Comparison of ENCODE assay signal across 8 mouse cellular contexts in the genomic region with DNA sequence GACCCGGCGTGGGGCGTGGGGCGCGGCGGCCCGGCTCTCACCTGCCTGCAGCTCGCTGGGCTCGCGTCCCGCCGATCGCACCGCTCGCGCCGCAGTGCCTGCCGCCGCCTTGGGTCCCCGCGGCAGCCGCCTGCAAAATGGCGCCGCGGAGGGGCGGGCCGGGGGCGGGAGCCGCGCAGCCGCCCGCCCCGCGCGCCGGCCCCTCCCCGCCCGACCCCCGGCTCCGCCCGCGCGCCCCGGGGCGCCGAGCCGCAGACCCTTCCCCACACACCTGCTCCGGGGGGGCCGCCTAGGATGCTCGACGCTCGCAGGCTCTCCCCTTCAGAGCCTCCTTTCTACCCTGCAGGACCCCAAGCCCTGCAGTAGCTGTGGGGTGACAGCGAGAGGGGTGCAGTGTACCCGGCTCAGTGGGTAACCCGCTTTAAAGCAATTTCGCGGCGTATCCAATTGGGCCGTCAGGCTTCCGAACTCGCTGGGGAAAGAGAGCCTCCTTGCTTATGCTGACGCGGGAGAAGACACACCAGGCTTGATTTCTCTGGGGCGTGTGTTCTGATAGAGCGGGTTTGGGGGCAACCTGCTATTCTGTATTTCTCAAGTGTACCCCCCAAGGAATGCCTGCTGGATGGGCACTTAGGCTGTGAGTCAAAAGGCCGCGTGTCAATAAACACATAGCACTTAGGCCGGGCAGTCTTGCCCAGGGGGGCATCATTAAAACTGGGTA. TPM values are rescaled to one million over a fixed set of nuclear protein-coding genes. Genes with fewer than 3 reads are reported as not detected.
DNase-seq lines count a peak whose midpoint lies in the region.

A gene (minus strand): TSS at position 138 of the 721 bp plus-strand sequence.

- H3K79me2 ChIP-seq in macrophage (ENCODE audit: inconsistent target) = peaks cover 44% of the 10 kb centered on the region

- DNase-seq in kidney, adult 11 months = peak; percentile 20
- no peak for DNase-seq in kidney, adult 9 months
- peak; percentile 24 for DNase-seq in forelimb bud, embryonic 11.5 days (ENCODE audit: low read depth, low spot score)
- peak; percentile 48 for DNase-seq in hindbrain, embryonic 10.5 days (ENCODE audit: low spot score)
- DNase-seq in layer of hippocampus, postnatal 25 days (ENCODE audit: extremely low spot score in 1 of 2, low spot score in 1 of 2) = peak; percentile 30 to 38
- peak; percentile 63 for DNase-seq in right cerebral cortex, postnatal 4 days

- H3K27me3 ChIP-seq in hindbrain, embryonic 10.5 days (ENCODE audit: insufficient read depth, poor library complexity, severe bottlenecking) = peaks cover 24% of the 10 kb centered on the region; the same call in 1 of the 2 replicates

- H3K36me3 ChIP-seq in hindbrain, embryonic 10.5 days = peaks cover 6% of the 10 kb centered on the region
- peaks cover 8% of the 10 kb centered on the region; the same call in 1 of the 2 replicates for H3K36me3 ChIP-seq in macrophage (ENCODE audit: inconsistent target)

- H3K9me3 ChIP-seq in hindbrain, embryonic 10.5 days = no peaks in the 10 kb centered on the region

- peaks cover 4% of the 10 kb centered on the region; the same call in 1 of the 2 replicates for H3K4me1 ChIP-seq in brown adipose tissue, adult 24 weeks (ENCODE audit: control insufficient read depth, insufficient read depth, insufficient read length, low read length)
- peaks cover 37% of the 10 kb centered on the region for H3K4me1 ChIP-seq in hindbrain, embryonic 10.5 days (replicated peaks)

- WGBS in hindbrain, embryonic 10.5 days = 2% methylated on average over 61 of the region's 68 CpGs
- 2% methylated on average over 22 of the region's 68 CpGs for WGBS in macrophage (ENCODE audit: missing documents)

- H3K4me3 ChIP-seq in brown adipose tissue, adult 24 weeks (ENCODE audit: insufficient read depth, low read depth, low read length) = peak within 1 kb of the TSS; percentile 99
- peak within 1 kb of the TSS; percentile 89 for H3K4me3 ChIP-seq in hindbrain, embryonic 10.5 days
- peak within 1 kb of the TSS; percentile 78 for H3K4me3 ChIP-seq in macrophage (ENCODE audit: inconsistent target)

- no peak within 1 kb of the TSS for H3K27ac ChIP-seq in brown adipose tissue, adult 24 weeks (replicated peaks; ENCODE audit: low read depth, low read length)
- peak within 1 kb of the TSS; percentile 88 for H3K27ac ChIP-seq in hindbrain, embryonic 10.5 days
- peak within 1 kb of the TSS; percentile 40 for H3K27ac ChIP-seq in macrophage

RNA-seq across cellular contexts. Expression of the gene that starts here (rescaled TPM):
- polyA plus RNA-seq in brown adipose tissue, adult 24 weeks (2012; ENCODE audit: insufficient read depth, insufficient read length, missing spikeins) = 4.5 and 12.3 TPM in 2 replicates
- 10.3 and 11.8 TPM in 2 replicates for polyA plus RNA-seq in hindbrain, embryonic 10.5 days (2016; fragmentation: Nextera tagmentation; extraction: Ambion mirVana)
- total RNA-seq in layer of hippocampus, postnatal 25 days (2021) = 10 to 100 TPM; 90.9 to 94.0 TPM
- total RNA-seq in macrophage (2018; cell fraction: chromatin; rRNA removed) = 100 to 1,000 TPM; 118 to 357 (median 244) TPM
- 100 to 1,000 TPM in 7 of 26 experiments, 10 to 100 TPM in 19; 71.9 to 117 (median 91.5) TPM for total RNA-seq in macrophage (2018; cell fraction: cytosol; rRNA removed)
- total RNA-seq in macrophage (2018; cell fraction: nucleus; rRNA removed) = 100 to 1,000 TPM; 142 to 294 (median 219) TPM
- polyA plus RNA-seq in macrophage (2018) = 42.4 to 55.7 TPM (median 53.2 TPM) in 3 replicates
